Mouse (Mus musculus) liver, embryonic 11.5 days (tissue): ENCODE data around the gene Usp42. TPM values are rescaled to one million over a fixed set of nuclear protein-coding genes. Genes with fewer than 3 reads are reported as not detected.

ENCODE experiments used
- ATAC-seq: fragments of 200-750 bp; cut with Nextera tagmentation; replicated peaks from 2 replicates; pipeline ENCODE4 v1.8.0; 2017; ENCODE audit warnings: moderate number of reproducible peaks, mild to moderate bottlenecking, moderate TSS enrichment, moderate library complexity; ENCODE audit not compliant: low FRiP score
- DNase-seq: peaks from one replicate; pipeline ENCODE4 v3.0.0-alpha.2; 2017; ENCODE audit warnings: low spot score
- H3K27ac ChIP-seq: fragments of 300-500 bp; sonication (generic); 2 replicates; pipeline ENCODE4 v1.5.1; 2014; ENCODE audit warnings: mild to moderate bottlenecking, low read depth, low read length, control low read depth
- H3K27me3 ChIP-seq: fragments of 300-500 bp; sonication (generic); replicated peaks from 2 replicates; pipeline ENCODE4 v1.6.1; 2014; ENCODE audit warnings: low read length, mixed read lengths; ENCODE audit not compliant: control insufficient read depth, insufficient read depth
- H3K36me3 ChIP-seq: fragments of 300-500 bp; sonication (generic); 2 replicates; pipeline ENCODE4 v1.6.1; 2014; ENCODE audit warnings: mild to moderate bottlenecking, low read length, moderate library complexity, mixed read lengths; ENCODE audit not compliant: control insufficient read depth, insufficient read depth
- H3K4me1 ChIP-seq: fragments of 300-500 bp; sonication (generic); replicated peaks from 2 replicates; pipeline ENCODE4 v1.6.1; 2014; ENCODE audit warnings: low read length, mixed read lengths; ENCODE audit not compliant: control insufficient read depth, insufficient read depth
- H3K4me2 ChIP-seq: fragments of 300-500 bp; sonication (generic); 2 replicates; pipeline ENCODE4 v1.6.1; 2014; ENCODE audit warnings: mild to moderate bottlenecking, control low read depth, moderate library complexity
- H3K4me3 ChIP-seq: fragments of 300-500 bp; sonication (generic); 2 replicates; pipeline ENCODE4 v1.5.1; 2014; ENCODE audit warnings: low read depth, low read length, control low read depth
- H3K9ac ChIP-seq: fragments of 300-500 bp; sonication (generic); 2 replicates; pipeline ENCODE4 v1.6.1; 2014; ENCODE audit warnings: low read depth, low read length, control low read depth
- H3K9me3 ChIP-seq: fragments of 300-500 bp; sonication (generic); 2 replicates; pipeline ENCODE4 v1.6.1; 2016; ENCODE audit warnings: low read length, inconsistent platforms, mixed read lengths; ENCODE audit not compliant: control insufficient read depth
- WGBS: fragments of 180-500 bp; shearing (Covaris S2); extraction: QIAGEN DNeasy Blood & Tissue Kit; methylation state at CpG from one replicate; pipeline ENCODE4 v1.1.7; 2014; 5-methylcytosine and 5-hydroxymethylcytosine counted together
- polyA plus RNA-seq: library from polyadenylated mRNA; unstranded; fragments of >200 nt; fragmentation: Nextera tagmentation; extraction: Ambion mirVana; gene quantifications from 2 replicates; pipeline ENCODE4 v1.2.1, GENCODE M21; 2014

Usp42 gene
- polyA plus RNA-seq, 1 experiment from 2014 or later: 13.2 TPM

DNA sequence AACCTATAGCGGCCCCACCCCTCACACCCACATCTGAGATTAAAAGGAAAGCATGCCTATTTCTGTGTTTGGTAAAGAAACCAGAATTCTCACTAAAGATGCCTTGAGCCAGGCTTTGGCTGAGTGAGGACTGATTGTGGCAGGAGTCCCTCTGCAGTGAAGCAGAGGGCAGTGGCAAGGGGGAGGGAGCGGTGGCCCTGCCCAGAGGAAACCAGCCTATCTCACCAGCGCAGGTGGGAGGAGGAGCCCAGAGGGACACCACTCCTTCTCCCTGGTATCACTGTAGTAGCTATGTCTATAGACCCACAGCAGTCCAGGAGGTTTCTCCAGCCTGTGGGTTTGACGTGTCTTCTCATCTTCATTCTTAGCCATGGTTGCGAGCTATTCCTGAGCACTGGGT lies 31.8 kb downstream of the Usp42 start:
- peak; percentile 99 for ATAC-seq
- Histone ChIP-seq H3K4me3 (no peak overlapping the region), H3K27me3 (no peaks in the 10 kb centered on the region), H3K9me3 (no peaks in the 10 kb centered on the region), H3K4me1 (peaks cover 31% of the 10 kb centered on the region), H3K9ac (no peak overlapping the region), H3K27ac (peak overlapping the region; percentile 48; the same call in 1 of the 2 replicates), H3K36me3 (peaks cover 41% of the 10 kb centered on the region), H3K4me2 (peak overlapping the region; percentile 47)
- DNase-seq: peak; percentile 57
- WGBS: 62% methylated on average over 5 of the region's 5 CpGs

DNA sequence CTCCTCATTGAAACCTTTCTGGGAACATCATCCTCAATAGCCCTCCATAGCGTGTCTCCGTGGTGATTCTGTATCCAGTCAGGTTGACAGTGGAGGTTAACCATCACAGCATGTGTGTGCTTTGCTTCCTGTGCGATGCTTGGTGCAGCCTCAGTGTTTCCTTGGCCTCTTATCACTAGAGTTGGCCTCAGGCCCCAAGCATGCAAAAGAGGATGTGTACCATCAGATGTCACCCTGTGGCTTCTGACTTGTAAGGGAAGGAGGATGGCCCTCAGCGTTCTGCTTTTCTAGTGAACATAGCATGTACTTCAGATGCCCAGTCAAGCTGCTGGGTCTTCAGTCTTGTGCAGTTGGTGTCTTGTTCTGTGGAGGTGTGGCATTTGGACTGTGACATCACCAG lies 33.6 kb downstream of the Usp42 start:
- no peaks in the 10 kb centered on the region for H3K9me3 ChIP-seq
- DNase-seq (no peak), ATAC-seq (no peak)
- H3K36me3 ChIP-seq: peaks cover 38% of the 10 kb centered on the region
- no peak overlapping the region for H3K4me2 ChIP-seq
- WGBS: 59% methylated on average over 4 of the region's 4 CpGs
- H3K4me1 ChIP-seq: peaks cover 26% of the 10 kb centered on the region
- H3K27ac ChIP-seq: no peak overlapping the region
- no peaks in the 10 kb centered on the region for H3K27me3 ChIP-seq
- no peak overlapping the region for H3K4me3 ChIP-seq
- no peak overlapping the region for H3K9ac ChIP-seq

DNA sequence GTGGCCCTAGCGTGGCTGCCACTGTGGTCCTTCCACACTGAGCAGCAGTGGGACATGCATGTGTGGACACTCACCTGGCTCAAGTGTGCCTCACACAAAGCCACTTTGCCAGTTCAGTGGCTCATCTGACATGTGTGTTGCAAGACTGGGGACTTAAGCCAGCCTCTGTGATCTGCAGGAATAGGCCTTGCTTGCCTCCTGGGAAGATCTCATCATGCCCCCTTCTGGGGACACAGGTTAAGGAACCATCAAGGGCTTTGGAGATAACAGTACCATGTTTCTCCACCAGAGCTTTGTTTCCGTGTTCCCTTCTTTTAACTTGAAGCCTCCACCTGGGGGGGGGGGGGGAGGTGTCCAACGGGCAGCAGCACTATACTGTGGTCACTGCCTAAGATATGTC lies 35.8 kb downstream of the Usp42 start:
- no peaks in the 10 kb centered on the region for H3K27me3 ChIP-seq
- no peak overlapping the region for H3K9ac ChIP-seq
- no peak overlapping the region for H3K4me2 ChIP-seq
- H3K4me3 ChIP-seq: no peak overlapping the region
- H3K4me1 ChIP-seq: peaks cover 26% of the 10 kb centered on the region
- H3K27ac ChIP-seq: no peak overlapping the region
- H3K36me3 ChIP-seq: peaks cover 25% of the 10 kb centered on the region
- no peak for ATAC-seq
- WGBS: 64% methylated on average over 3 of the region's 3 CpGs
- H3K9me3 ChIP-seq: no peaks in the 10 kb centered on the region
- no peak for DNase-seq

DNA sequence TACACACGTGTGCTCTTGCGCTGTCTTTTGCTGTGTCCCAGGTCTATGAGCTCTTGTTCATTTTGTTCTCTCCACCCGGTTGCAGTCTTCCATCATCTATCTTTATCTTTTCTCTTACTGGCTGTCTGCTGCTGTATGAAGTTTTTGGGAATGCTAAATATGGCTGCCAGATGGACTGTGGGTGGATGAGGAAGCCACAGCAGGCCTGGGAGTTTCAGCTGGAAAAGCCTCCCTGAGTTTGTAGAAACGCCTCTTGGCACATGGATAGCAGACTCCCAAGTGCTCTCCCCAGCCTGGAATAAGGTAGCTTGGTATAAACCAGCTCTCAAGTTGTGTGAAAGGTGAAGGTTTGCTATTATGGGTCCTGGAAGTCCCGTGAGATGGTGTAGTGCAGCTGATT lies 41.2 kb downstream of the Usp42 start:
- Histone ChIP-seq H3K4me2 (no peak overlapping the region), H3K9me3 (no peaks in the 10 kb centered on the region), H3K27me3 (no peaks in the 10 kb centered on the region), H3K36me3 (peaks cover 35% of the 10 kb centered on the region), H3K9ac (no peak overlapping the region), H3K27ac (no peak overlapping the region), H3K4me1 (no peaks in the 10 kb centered on the region), H3K4me3 (no peak overlapping the region)
- DNase-seq: no peak
- WGBS: 90% methylated on average over 5 of the region's 5 CpGs
- ATAC-seq: no peak

DNA sequence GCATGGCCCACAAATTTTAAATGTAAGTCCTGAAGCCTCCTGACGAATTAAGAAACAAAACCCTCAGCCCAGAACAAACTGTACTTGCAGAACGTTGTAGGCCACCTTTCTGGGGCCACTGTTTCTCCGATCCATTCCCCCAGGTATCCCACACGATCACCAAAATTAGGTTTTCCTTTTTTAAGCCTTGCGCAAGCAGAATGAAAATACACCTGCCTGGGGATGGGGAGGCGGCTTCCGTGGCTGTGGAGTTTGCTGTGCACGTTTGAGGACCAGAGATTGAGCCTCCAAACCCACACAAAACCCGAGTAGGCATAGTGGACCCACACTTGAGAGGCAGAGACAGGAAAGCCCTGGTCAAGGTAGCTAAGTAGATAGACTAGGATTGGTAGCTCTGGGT lies 41.7 kb downstream of the Usp42 start:
- H3K4me2 ChIP-seq: no peak overlapping the region
- DNase-seq (no peak), ATAC-seq (no peak)
- no peak overlapping the region for H3K4me3 ChIP-seq
- 87% methylated on average over 9 of the region's 9 CpGs for WGBS
- H3K27ac ChIP-seq: no peak overlapping the region
- H3K4me1 ChIP-seq: no peaks in the 10 kb centered on the region
- H3K27me3 ChIP-seq: no peaks in the 10 kb centered on the region
- H3K36me3 ChIP-seq: peaks cover 35% of the 10 kb centered on the region
- H3K9me3 ChIP-seq: no peaks in the 10 kb centered on the region
- no peak overlapping the region for H3K9ac ChIP-seq

DNA sequence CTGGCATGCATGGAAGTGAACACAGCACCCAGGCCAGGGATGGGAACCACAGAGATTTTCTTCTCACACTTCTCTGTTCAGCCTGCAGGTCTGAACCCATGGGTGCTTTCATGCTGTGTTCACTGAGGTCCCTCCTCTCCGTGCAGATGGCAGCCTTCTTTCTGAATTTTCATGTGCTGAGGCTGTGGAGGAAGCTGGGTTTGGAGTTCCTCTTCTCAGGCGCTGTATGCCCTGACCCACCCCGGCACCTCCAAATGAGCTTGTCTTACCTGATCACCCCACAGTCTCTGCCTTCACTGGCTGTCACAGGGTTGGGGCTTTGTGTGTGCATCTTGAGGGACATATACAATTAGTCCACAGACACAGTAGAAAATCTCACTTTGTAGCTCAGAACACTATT lies 44.5 kb downstream of the Usp42 start:
- H3K27ac ChIP-seq: no peak overlapping the region
- no peak for DNase-seq
- peaks cover 7% of the 10 kb centered on the region for H3K4me1 ChIP-seq
- H3K4me2 ChIP-seq: no peak overlapping the region
- 89% methylated on average over 3 of the region's 3 CpGs for WGBS
- H3K9me3 ChIP-seq: no peaks in the 10 kb centered on the region
- no peak overlapping the region for H3K4me3 ChIP-seq
- no peak overlapping the region for H3K9ac ChIP-seq
- ATAC-seq: no peak
- H3K27me3 ChIP-seq: no peaks in the 10 kb centered on the region
- peaks cover 28% of the 10 kb centered on the region for H3K36me3 ChIP-seq

DNA sequence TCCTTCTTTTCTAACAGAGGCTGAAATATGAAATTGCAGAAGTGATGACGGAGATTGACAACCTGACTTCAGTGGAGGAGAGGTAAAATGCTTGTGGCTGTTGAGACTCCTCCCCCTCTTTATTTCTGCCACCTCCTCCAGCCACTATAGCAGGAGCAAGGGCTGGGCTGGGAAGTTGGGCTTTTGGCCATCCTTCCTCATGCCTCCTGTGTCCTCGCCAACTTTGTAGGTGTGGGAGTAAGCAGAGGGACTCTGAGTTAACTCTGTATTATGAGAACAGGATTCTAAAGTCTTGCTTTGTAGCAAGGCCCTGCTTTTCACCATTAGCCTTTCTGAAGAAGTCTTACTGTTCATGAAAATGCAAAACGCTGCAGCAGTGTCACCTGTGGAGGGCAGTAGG lies 45.6 kb downstream of the Usp42 start:
- peaks cover 23% of the 10 kb centered on the region for H3K36me3 ChIP-seq
- WGBS: 94% methylated on average over 3 of the region's 3 CpGs

DNA sequence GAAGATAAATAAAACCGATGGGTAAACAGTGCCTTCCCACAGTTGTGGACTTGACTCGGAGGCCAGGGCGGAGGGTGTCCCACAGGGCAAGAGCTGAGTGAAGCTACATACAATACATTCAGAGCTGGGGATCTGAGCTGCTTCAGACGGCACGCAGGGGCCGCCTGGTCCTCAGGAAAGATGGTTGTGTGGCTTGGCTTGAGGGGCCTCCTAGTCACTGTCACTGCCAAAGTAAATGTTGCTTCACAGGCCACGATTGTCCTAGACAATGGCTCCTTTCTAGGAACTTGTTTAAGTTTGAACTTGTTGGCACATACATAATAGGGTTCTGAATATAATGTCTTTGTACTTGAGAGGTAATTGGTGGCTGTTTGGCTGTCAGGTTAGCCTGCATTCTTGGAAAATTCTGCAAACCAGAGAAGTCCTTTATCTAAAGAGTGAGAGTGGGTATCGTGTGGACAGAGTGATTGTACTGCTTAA lies 47.1 kb downstream of the Usp42 start:
- Histone ChIP-seq H3K27ac (no peak overlapping the region), H3K9ac (no peak overlapping the region), H3K4me1 (peaks cover 8% of the 10 kb centered on the region), H3K4me3 (no peak overlapping the region), H3K4me2 (no peak overlapping the region), H3K9me3 (no peaks in the 10 kb centered on the region), H3K36me3 (peaks cover 21% of the 10 kb centered on the region), H3K27me3 (no peaks in the 10 kb centered on the region)
- WGBS: 86% methylated on average over 8 of the region's 8 CpGs
- ATAC-seq: no peak
- DNase-seq: no peak

More for the DNA sequence above, 45.6 kb downstream of the Usp42 start:
- Histone ChIP-seq H3K27me3 (no peaks in the 10 kb centered on the region), H3K9ac (no peak overlapping the region), H3K4me2 (no peak overlapping the region), H3K27ac (no peak overlapping the region), H3K9me3 (no peaks in the 10 kb centered on the region), H3K4me3 (no peak overlapping the region), H3K4me1 (peaks cover 7% of the 10 kb centered on the region)
- DNase-seq (no peak), ATAC-seq (no peak)

DNA sequence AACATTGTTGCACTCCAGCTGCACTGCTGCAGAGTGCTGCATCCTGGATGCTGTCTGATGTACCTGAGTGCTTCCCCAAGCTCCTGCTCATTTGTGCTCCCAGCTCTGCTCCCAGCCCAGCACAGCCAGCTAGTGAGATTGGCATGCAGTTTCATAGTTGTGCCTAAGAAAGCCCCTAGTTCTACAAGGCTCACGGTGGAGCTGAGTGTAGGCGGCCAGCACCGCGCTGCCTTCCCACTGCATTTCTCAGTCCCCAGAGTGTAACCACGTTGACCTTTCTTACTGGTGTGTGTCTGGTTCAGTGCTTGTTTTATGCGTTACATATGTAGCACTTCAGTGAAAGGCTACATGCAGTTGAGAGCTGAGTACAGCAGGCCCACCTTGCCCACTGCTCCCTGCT lies 48.4 kb downstream of the Usp42 start:
- H3K27me3 ChIP-seq: no peaks in the 10 kb centered on the region
- H3K9ac ChIP-seq: no peak overlapping the region
- ATAC-seq: no peak

More for the DNA sequence above, 48.4 kb downstream of the Usp42 start:
- 82% methylated on average over 6 of the region's 6 CpGs for WGBS
- no peak for DNase-seq
- Histone ChIP-seq H3K36me3 (peaks cover 21% of the 10 kb centered on the region; the same call in 1 of the 2 replicates), H3K4me3 (no peak overlapping the region), H3K27ac (0 out of 2 replicates have a peak overlapping the region, but pooled peaks have one; percentile 6), H3K4me2 (no peak overlapping the region), H3K4me1 (peaks cover 18% of the 10 kb centered on the region), H3K9me3 (no peaks in the 10 kb centered on the region)
